Comparison of ENCODE assay signal across 1 mouse cellular context in the genomic region with DNA sequence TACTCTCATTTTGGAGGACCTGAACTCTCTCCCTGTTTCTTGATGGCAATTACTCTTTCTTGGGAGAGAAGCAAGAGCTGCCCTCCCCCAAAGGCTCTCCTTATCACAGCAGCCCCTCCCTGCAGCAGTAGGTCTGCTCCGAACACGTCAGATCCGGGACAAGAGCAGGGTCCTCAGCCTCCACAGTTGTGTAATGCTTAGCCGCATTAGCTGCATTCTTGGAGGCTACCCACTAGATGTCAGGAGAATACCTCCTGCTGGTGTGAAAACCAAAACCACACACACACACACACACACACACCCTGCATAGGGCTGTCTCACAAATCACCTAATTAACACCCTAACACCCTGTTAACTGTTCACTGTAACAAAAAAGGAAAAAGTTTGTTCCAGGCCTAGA.
TF ChIP-seq lines count a peak whose summit lies in the region.

No protein-coding gene starts in this region.

TF ChIP-seq in MEL, 35 proteins besides CTCF, POLR2A, EP300 and RAD21:
- no peak for TF ChIP-seq BHLHE40 (IDR thresholded peaks at IDR 0.05; ENCODE audit: borderline replicate concordance, low read depth, low read length)
- peak; percentile 63 for TF ChIP-seq ZC3H11A (IDR thresholded peaks at IDR 0.05; ENCODE audit: low read depth, low read length)
- TF ChIP-seq RCOR1 (IDR thresholded peaks at IDR 0.05; ENCODE audit: low read depth, low read length) = 0 out of 2 replicates have a peak, but pooled peaks have one; percentile 23
- peak; percentile 87 for TF ChIP-seq MAZ (IDR thresholded peaks at IDR 0.05; ENCODE audit: low read depth, low read length)
- peak; percentile 26; the same call in 1 of the 2 replicates for TF ChIP-seq SIN3A (IDR thresholded peaks at IDR 0.05; ENCODE audit: low read length)
- no peak for TF ChIP-seq GABPA (IDR thresholded peaks at IDR 0.05; ENCODE audit: low read depth, low read length)
- TF ChIP-seq NELFE (IDR thresholded peaks at IDR 0.05; ENCODE audit: low read depth, low read length) = no peak
- TF ChIP-seq ZMIZ1 (IDR thresholded peaks at IDR 0.05; ENCODE audit: low read depth, low read length) = no peak
- 0 out of 2 replicates have a peak, but pooled peaks have one; percentile 30 for TF ChIP-seq GATA1 (IDR thresholded peaks at IDR 0.05; ENCODE audit: low read depth, low read length)
- no peak for TF ChIP-seq MAFK (IDR thresholded peaks at IDR 0.05; ENCODE audit: borderline replicate concordance, low read depth, low read length)
- TF ChIP-seq ETS1 (IDR thresholded peaks at IDR 0.05; ENCODE audit: low read depth, low read length) = peak; percentile 46; the same call in 1 of the 2 replicates
- peak; percentile 12; the same call in 1 of the 2 replicates for TF ChIP-seq TCF12 (IDR thresholded peaks at IDR 0.05; ENCODE audit: low read depth, low read length)
- peak; percentile 55 for TF ChIP-seq SMC3 (IDR thresholded peaks at IDR 0.05; ENCODE audit: low read depth, low read length)
- TF ChIP-seq MYC (IDR thresholded peaks at IDR 0.05; ENCODE audit: low read depth, low read length) = no peak
- TF ChIP-seq MXI1 (IDR thresholded peaks at IDR 0.05; ENCODE audit: low read depth, low read length) = no peak
